Mouse (Mus musculus) myocyte (in vitro differentiated cells): Measurements from ENCODE around the gene Nkx3-2.

Experiments used
- CEBPB ChIP-seq: IDR thresholded peaks from 2 replicates; pipeline ENCODE4 v1.6.1; 2011; ENCODE audit warnings: mild to moderate bottlenecking, moderate library complexity; ENCODE audit not compliant: poor library complexity, insufficient read depth, severe bottlenecking
- MAX ChIP-seq: IDR thresholded peaks from one replicate; pipeline ENCODE4 v1.6.1; 2011; ENCODE audit warnings: low read depth, mild to moderate bottlenecking, control low read depth
- MYOD1 ChIP-seq, 3 experiments: IDR thresholded peaks; one replicate each; pipeline ENCODE4 v1.6.1; 2011; ENCODE audit warnings: control low read depth in 2 of 3, low read depth in 2 of 3, mild to moderate bottlenecking in 2 of 3, moderate library complexity in 1 of 3; ENCODE audit not compliant: insufficient read length in 2 of 3, control insufficient read depth in 1 of 3
- MYOG ChIP-seq, 3 experiments: IDR thresholded peaks; one replicate each; pipeline ENCODE4 v1.6.1; 2011; ENCODE audit warnings: control low read depth in 2 of 3, low read depth in 2 of 3, mild to moderate bottlenecking in 2 of 3; ENCODE audit not compliant: insufficient read length in 2 of 3, control insufficient read depth in 1 of 3, insufficient read depth in 1 of 3
- POLR2A ChIP-seq: IDR thresholded peaks from one replicate; pipeline ENCODE4 v1.6.1; 2011; ENCODE audit warnings: low read depth, mild to moderate bottlenecking, control low read depth, moderate library complexity; ENCODE audit not compliant: insufficient read length
- POLR2AphosphoS2 ChIP-seq: IDR thresholded peaks from one replicate; pipeline ENCODE4 v1.6.1; 2011; ENCODE audit warnings: low read depth, control low read depth; ENCODE audit not compliant: insufficient read length
- REST ChIP-seq: IDR thresholded peaks from one replicate; pipeline ENCODE4 v1.6.1; 2011; ENCODE audit warnings: mild to moderate bottlenecking, control low read depth, moderate library complexity; ENCODE audit not compliant: insufficient read depth, insufficient read length
- TCF12 ChIP-seq: IDR thresholded peaks from one replicate; pipeline ENCODE4 v1.6.1; 2011; ENCODE audit warnings: mild to moderate bottlenecking, control low read depth; ENCODE audit not compliant: poor library complexity, insufficient read depth, severe bottlenecking
- USF1 ChIP-seq: IDR thresholded peaks from one replicate; pipeline ENCODE4 v1.6.1; 2011; ENCODE audit warnings: low read depth, mild to moderate bottlenecking, control low read depth, moderate library complexity

GRCm38 (mm10) chr5:41737039-41737438, 27.3 kb downstream of the Nkx3-2 start:
- TF ChIP-seq POLR2AphosphoS2 = no peak
- TF ChIP-seq USF1 = no peak
- TF ChIP-seq POLR2A = no peak
- TF ChIP-seq MYOG (IDR thresholded peaks at IDR 0.05; ENCODE audit: control insufficient read depth in 1 of 3, insufficient read depth in 1 of 3, insufficient read length in 2 of 3, low read depth in 2 of 3) = no peak
- no peak for TF ChIP-seq REST
- TF ChIP-seq MAX = no peak
- no peak for TF ChIP-seq MYOD1 (IDR thresholded peaks at IDR 0.05; ENCODE audit: control insufficient read depth in 1 of 3, insufficient read length in 2 of 3, low read depth in 2 of 3)
- TF ChIP-seq TCF12 = no peak
- TF ChIP-seq CEBPB = no peak
